Mouse (Mus musculus): ENCODE data around the gene Dguok. TPM values are rescaled to one million over a fixed set of nuclear protein-coding genes. Genes with fewer than 3 reads are reported as not detected.
A peak's percentile ranks its signal among the peaks of the same experiment; 100 is the strongest.

Dguok gene
- polyA plus RNA-seq, 1 experiment from 2014 or later, result 72.3 TPM

DNA sequence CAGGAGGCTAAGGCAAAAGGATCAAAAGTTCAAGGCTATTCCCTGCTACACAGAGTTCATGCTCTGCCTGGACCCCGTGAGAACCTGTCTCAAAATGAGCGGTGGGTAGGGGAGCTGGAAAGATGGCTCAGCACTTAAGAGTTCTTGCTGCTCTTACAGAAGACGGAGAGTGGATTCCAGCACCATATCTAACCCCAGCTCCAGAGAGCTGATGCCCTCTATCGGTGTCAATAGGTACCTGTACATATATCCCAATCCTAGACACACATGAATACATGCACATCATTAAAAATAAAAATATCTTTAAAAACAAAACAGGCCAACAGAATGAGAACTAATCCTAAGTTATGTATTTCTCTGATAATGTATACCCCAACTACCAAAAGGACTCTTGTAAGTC, 28.6 kb downstream of the Dguok start:
- no peak for ATAC-seq (ENCODE audit: low read depth)
- H3K36me3 ChIP-seq (ENCODE audit: control insufficient read depth, insufficient read depth, low read length), result peaks cover 35% of the 10 kb centered on the region

GRCm38 (mm10) chr6:83475431-83475830, 31.3 kb downstream of the Dguok start:
- Histone ChIP-seq H3K4me1 (ENCODE audit: control insufficient read depth, insufficient read depth, low read length) (no peaks in the 10 kb centered on the region), H3K4me2 (ENCODE audit: low read depth, low read length) (no peak overlapping the region), H3K36me3 (ENCODE audit: control insufficient read depth, insufficient read depth, low read length) (peaks cover 9% of the 10 kb centered on the region; the same call in 1 of the 2 replicates), H3K9me3 (ENCODE audit: control insufficient read depth, low read length) (no peaks in the 10 kb centered on the region), H3K9ac (ENCODE audit: low read depth, low read length) (no peak overlapping the region), H3K27ac (replicated peaks; ENCODE audit: low read depth, low read length) (no peak overlapping the region), H3K4me3 (ENCODE audit: low read depth, low read length) (no peak overlapping the region), H3K27me3 (replicated peaks; ENCODE audit: control insufficient read depth, insufficient read depth, low read length) (no peaks in the 10 kb centered on the region)
- 75% methylated on average over 7 of the region's 7 CpGs for WGBS
- no peak for DNase-seq (ENCODE audit: low spot score)
- ATAC-seq (ENCODE audit: low read depth), result no peak

More for the DNA sequence above, 28.6 kb downstream of the Dguok start:
- Histone ChIP-seq H3K4me2 (ENCODE audit: low read depth, low read length) (no peak overlapping the region), H3K4me1 (ENCODE audit: control insufficient read depth, insufficient read depth, low read length) (no peaks in the 10 kb centered on the region), H3K4me3 (ENCODE audit: low read depth, low read length) (no peak overlapping the region), H3K27me3 (replicated peaks; ENCODE audit: control insufficient read depth, insufficient read depth, low read length) (no peaks in the 10 kb centered on the region), H3K27ac (replicated peaks; ENCODE audit: low read depth, low read length) (no peak overlapping the region), H3K9me3 (ENCODE audit: control insufficient read depth, low read length) (no peaks in the 10 kb centered on the region), H3K9ac (ENCODE audit: low read depth, low read length) (no peak overlapping the region)
- DNase-seq (ENCODE audit: low spot score), result no peak
- WGBS, result 68% methylated on average over 4 of the region's 4 CpGs

DNA sequence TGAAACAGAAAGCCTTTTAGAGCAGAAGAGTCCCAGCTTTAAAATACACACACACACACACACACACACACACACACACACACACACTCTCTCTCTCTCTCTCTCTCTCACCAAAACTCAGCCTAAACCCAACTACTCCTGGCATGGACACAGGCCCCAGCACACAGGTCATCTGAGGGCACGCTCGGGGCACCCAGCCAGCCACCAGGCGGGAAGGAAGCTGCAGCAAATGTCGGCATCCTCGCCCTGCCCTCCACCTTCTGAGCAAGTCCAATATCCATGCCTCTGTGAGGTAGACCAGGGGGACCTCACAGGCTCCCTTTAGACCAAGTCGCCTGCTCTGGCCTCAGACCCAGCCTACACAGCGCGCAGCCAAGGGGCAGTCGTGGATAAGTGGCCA, 33.5 kb downstream of the Dguok start:
- no peaks in the 10 kb centered on the region for H3K27me3 ChIP-seq (replicated peaks; ENCODE audit: control insufficient read depth, insufficient read depth, low read length)
- H3K9me3 ChIP-seq (ENCODE audit: control insufficient read depth, low read length), result no peaks in the 10 kb centered on the region
- H3K4me3 ChIP-seq (ENCODE audit: low read depth, low read length), result no peak overlapping the region
- no peak for DNase-seq (ENCODE audit: low spot score)
- no peaks in the 10 kb centered on the region for H3K4me1 ChIP-seq (ENCODE audit: control insufficient read depth, insufficient read depth, low read length)
- no peaks in the 10 kb centered on the region for H3K36me3 ChIP-seq (ENCODE audit: control insufficient read depth, insufficient read depth, low read length)
- WGBS, result 82% methylated on average over 9 of the region's 9 CpGs
- no peak overlapping the region for H3K27ac ChIP-seq (replicated peaks; ENCODE audit: low read depth, low read length)
- H3K4me2 ChIP-seq (ENCODE audit: low read depth, low read length), result no peak overlapping the region
- ATAC-seq (ENCODE audit: low read depth), result no peak
- H3K9ac ChIP-seq (ENCODE audit: low read depth, low read length), result no peak overlapping the region

DNA sequence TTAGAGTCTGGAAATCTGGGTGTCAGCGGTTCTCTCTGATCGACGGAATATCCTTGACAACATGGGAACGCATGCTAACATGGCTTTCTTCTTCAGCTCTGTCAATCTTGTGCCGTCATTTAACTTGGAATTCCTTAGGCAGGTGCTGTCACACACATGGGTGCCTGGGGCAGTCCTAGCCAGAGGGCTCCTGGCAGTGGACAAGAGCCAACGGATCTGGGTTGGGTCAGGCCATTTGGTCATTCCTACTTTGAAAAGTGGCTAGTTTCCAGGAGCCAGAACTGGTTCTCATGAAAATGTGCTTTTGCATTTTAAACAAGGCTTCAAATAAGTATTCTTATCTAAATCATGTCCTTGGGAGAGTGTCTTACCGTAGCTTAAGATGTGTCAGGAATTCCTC, 35.0 kb downstream of the Dguok start:
- no peaks in the 10 kb centered on the region for H3K9me3 ChIP-seq (ENCODE audit: control insufficient read depth, low read length)

DNA sequence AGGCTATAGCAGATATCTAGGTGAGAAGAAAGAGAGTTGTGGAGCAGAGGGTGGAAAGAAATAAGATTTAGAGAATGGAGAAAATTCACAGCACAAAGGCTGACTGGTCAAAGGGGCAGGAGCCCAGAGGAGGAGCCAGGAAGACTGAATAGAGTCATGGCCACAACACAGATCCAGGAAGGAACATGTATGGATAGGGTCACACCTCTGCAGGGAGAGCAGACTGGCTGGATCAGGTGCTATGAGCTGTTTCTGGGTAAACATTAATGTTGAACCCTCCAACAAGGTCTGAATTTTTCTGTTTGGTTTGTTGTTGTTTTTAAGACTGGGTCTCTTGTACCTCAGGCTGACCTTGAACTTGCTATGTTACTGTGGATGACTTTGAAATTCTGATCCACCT, 42.8 kb downstream of the Dguok start:
- Histone ChIP-seq H3K4me2 (ENCODE audit: low read depth, low read length) (no peak overlapping the region), H3K27me3 (replicated peaks; ENCODE audit: control insufficient read depth, insufficient read depth, low read length) (no peaks in the 10 kb centered on the region), H3K36me3 (ENCODE audit: control insufficient read depth, insufficient read depth, low read length) (no peaks in the 10 kb centered on the region), H3K4me1 (ENCODE audit: control insufficient read depth, insufficient read depth, low read length) (no peaks in the 10 kb centered on the region; the same call in 1 of the 2 replicates), H3K9ac (ENCODE audit: low read depth, low read length) (no peak overlapping the region), H3K9me3 (ENCODE audit: control insufficient read depth, low read length) (no peaks in the 10 kb centered on the region), H3K27ac (replicated peaks; ENCODE audit: low read depth, low read length) (no peak overlapping the region), H3K4me3 (ENCODE audit: low read depth, low read length) (no peak overlapping the region)
- no peak for ATAC-seq (ENCODE audit: low read depth)
- no peak for DNase-seq (ENCODE audit: low spot score)

More for the DNA sequence above, 35.0 kb downstream of the Dguok start:
- Histone ChIP-seq H3K27me3 (replicated peaks; ENCODE audit: control insufficient read depth, insufficient read depth, low read length) (no peaks in the 10 kb centered on the region), H3K9ac (ENCODE audit: low read depth, low read length) (no peak overlapping the region), H3K4me2 (ENCODE audit: low read depth, low read length) (no peak overlapping the region), H3K4me3 (ENCODE audit: low read depth, low read length) (no peak overlapping the region), H3K4me1 (ENCODE audit: control insufficient read depth, insufficient read depth, low read length) (no peaks in the 10 kb centered on the region), H3K36me3 (ENCODE audit: control insufficient read depth, insufficient read depth, low read length) (no peaks in the 10 kb centered on the region), H3K27ac (replicated peaks; ENCODE audit: low read depth, low read length) (no peak overlapping the region)
- 84% methylated on average over 7 of the region's 7 CpGs for WGBS
- no peak for DNase-seq (ENCODE audit: low spot score)
- ATAC-seq (ENCODE audit: low read depth), result no peak

DNA sequence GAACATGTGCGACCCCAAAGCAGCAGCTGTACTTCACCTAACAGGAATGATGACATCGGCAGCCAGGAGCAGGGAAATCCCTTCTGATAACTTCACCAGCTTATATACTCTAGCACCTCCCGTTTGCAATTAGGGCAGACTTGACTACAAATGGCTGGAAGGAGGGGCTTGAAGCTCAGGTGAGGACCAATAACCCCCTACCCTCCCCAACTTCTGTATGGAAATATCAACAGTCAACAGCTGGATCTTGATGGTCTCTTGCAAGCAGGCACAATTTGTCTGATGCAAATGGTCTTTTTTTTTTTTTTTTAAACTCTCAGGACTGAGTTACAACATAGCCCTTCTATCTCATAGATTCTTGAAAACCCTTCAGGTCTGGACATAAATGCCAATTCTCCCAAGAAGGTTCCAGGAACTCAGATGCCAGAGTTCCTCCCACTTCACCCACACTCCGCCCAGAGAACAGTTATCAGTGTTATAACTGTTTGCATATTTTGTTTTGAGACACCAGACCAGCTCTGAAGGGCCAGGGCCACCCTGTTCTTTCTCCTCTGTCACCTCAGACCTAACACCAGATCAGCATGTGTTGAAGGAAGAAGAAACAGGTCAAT, 47.6 kb downstream of the Dguok start, which contains the start of gene Tet3:
Tet3 (minus strand) TSS at position 51 of the 611 bp plus-strand sequence.
- no peaks in the 10 kb centered on the region for H3K36me3 ChIP-seq (ENCODE audit: control insufficient read depth, insufficient read depth, low read length)
- H3K4me2 ChIP-seq (ENCODE audit: low read depth, low read length), result peak within 1 kb of the TSS; percentile 86; the same call in 1 of the 2 replicates
- no peaks in the 10 kb centered on the region for H3K9me3 ChIP-seq (ENCODE audit: control insufficient read depth, low read length)
- H3K9ac ChIP-seq (ENCODE audit: low read depth, low read length), result no peak within 1 kb of the TSS
- no peak within 1 kb of the TSS for H3K4me3 ChIP-seq (ENCODE audit: low read depth, low read length)
- H3K27ac ChIP-seq (replicated peaks; ENCODE audit: low read depth, low read length), result 0 out of 2 replicates have a peak within 1 kb of the TSS, but pooled peaks have one; percentile 24
- ATAC-seq (ENCODE audit: low read depth) (no peak), DNase-seq (ENCODE audit: low spot score) (no peak)
- H3K27me3 ChIP-seq (replicated peaks; ENCODE audit: control insufficient read depth, insufficient read depth, low read length), result no peaks in the 10 kb centered on the region
- H3K4me1 ChIP-seq (ENCODE audit: control insufficient read depth, insufficient read depth, low read length), result peaks cover 18% of the 10 kb centered on the region
- 61% methylated on average over 4 of the region's 4 CpGs for WGBS

DNA sequence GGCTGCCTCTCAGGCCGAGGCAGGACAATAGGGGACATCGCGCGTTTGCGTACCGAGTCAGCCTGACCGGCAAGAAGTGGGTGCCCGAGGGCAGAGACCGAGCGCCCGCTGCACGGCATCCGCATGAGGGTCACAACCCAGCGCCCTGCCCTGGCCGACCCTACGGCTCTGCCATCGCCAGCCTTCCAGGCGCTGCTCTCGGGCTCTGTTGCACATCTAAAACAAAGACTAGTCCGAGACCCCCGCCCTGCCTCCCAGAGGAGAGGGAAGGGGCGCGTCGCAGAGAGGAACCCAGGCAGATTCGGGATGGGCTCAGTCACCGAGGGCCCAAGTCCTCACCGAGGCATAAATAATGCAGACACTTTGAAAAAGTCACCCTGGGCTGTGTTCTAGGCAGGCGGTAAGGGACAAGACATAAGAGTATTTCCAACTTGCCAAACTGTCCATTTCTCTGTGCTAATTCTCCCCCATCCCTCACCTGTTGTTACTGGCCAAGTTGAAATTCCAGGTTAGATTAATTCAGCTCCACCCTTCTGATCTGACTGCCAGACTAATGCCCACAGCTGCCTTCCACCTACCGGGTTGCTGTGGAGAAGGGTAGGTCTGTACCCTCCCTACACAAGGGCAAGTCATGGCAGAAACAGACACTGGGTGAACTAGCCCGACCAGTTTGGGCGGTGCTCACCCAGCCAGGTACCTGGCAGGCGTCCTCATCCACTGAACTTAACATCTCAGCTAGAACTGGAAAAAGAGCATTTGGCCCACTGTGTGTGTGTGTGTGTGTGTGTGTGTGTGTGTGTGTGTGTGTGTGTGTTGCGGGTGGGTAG, 49.6 kb downstream of the Dguok start:
- WGBS, result 3% methylated on average over 30 of the region's 33 CpGs
- DNase-seq (ENCODE audit: low spot score) (peak; percentile 88), ATAC-seq (ENCODE audit: low read depth) (peak; percentile 84)
- Histone ChIP-seq H3K4me1 (ENCODE audit: control insufficient read depth, insufficient read depth, low read length) (peaks cover 34% of the 10 kb centered on the region), H3K27me3 (replicated peaks; ENCODE audit: control insufficient read depth, insufficient read depth, low read length) (no peaks in the 10 kb centered on the region), H3K9ac (ENCODE audit: low read depth, low read length) (peak overlapping the region; percentile 94), H3K27ac (replicated peaks; ENCODE audit: low read depth, low read length) (peak overlapping the region; percentile 90), H3K36me3 (ENCODE audit: control insufficient read depth, insufficient read depth, low read length) (no peaks in the 10 kb centered on the region), H3K9me3 (ENCODE audit: control insufficient read depth, low read length) (no peaks in the 10 kb centered on the region), H3K4me3 (ENCODE audit: low read depth, low read length) (peak overlapping the region; percentile 82), H3K4me2 (ENCODE audit: low read depth, low read length) (peak overlapping the region; percentile 86)

- H3K36me3 ChIP-seq (ENCODE audit: control insufficient read depth, insufficient read depth, low read length), result no peaks in the 10 kb centered on the region
- DNase-seq (ENCODE audit: low spot score) (peak; percentile 86), ATAC-seq (ENCODE audit: low read depth) (peak; percentile 66)
- H3K9me3 ChIP-seq (ENCODE audit: control insufficient read depth, low read length), result no peaks in the 10 kb centered on the region
- peak overlapping the region; percentile 90 for H3K27ac ChIP-seq (replicated peaks; ENCODE audit: low read depth, low read length)
- H3K4me2 ChIP-seq (ENCODE audit: low read depth, low read length), result peak overlapping the region; percentile 86
- no peaks in the 10 kb centered on the region for H3K27me3 ChIP-seq (replicated peaks; ENCODE audit: control insufficient read depth, insufficient read depth, low read length)
- peak overlapping the region; percentile 94 for H3K9ac ChIP-seq (ENCODE audit: low read depth, low read length)
- peak overlapping the region; percentile 82 for H3K4me3 ChIP-seq (ENCODE audit: low read depth, low read length)
- H3K4me1 ChIP-seq (ENCODE audit: control insufficient read depth, insufficient read depth, low read length), result peaks cover 42% of the 10 kb centered on the region
- 0% methylated on average over 15 of the region's 105 CpGs for WGBS
Measured at GRCm38 (mm10) chr6:83456131-83456983, 50.4 kb downstream of the Dguok start.
